Mouse (Mus musculus): ENCODE measurements around the gene Tbc1d14.

The Tbc1d14 gene

GRCm38 (mm10) chr5:36553886-36554285 is 39.2 kb downstream of the Tbc1d14 start:
- peak; percentile 90 for DNase-seq (ENCODE audit: low read depth)

- DNase-seq (ENCODE audit: low read depth) = no peak
Observed at GRCm38 (mm10) chr5:36553056-36553606, 39.9 kb downstream of the Tbc1d14 start.

- DNase-seq (ENCODE audit: low read depth) = no peak
Observed at GRCm38 (mm10) chr5:36552391-36552790, 40.7 kb downstream of the Tbc1d14 start.

- peak; percentile 49 for DNase-seq (ENCODE audit: low read depth)
Observed at GRCm38 (mm10) chr5:36549243-36549642, 43.8 kb downstream of the Tbc1d14 start.

GRCm38 (mm10) chr5:36544765-36545164 is 48.3 kb downstream of the Tbc1d14 start:
- DNase-seq (ENCODE audit: low read depth) = no peak

GRCm38 (mm10) chr5:36540928-36541327 is 52.1 kb downstream of the Tbc1d14 start:
- DNase-seq (ENCODE audit: low read depth) = no peak

GRCm38 (mm10) chr5:36538576-36539187 is 54.4 kb downstream of the Tbc1d14 start:
- DNase-seq (ENCODE audit: low read depth) = peak; percentile 97

- DNase-seq (ENCODE audit: low read depth) = no peak
Observed at GRCm38 (mm10) chr5:36536424-36536823, 56.7 kb downstream of the Tbc1d14 start.

GRCm38 (mm10) chr5:36535438-36536176 is 57.5 kb downstream of the Tbc1d14 start:
- DNase-seq (ENCODE audit: low read depth) = no peak

GRCm38 (mm10) chr5:36534455-36535030 is 58.5 kb downstream of the Tbc1d14 start:
- peak; percentile 52 for DNase-seq (ENCODE audit: low read depth)

GRCm38 (mm10) chr5:36530129-36530751 is 62.8 kb downstream of the Tbc1d14 start:
- DNase-seq (ENCODE audit: low read depth) = no peak

GRCm38 (mm10) chr5:36529698-36530097 is 63.4 kb downstream of the Tbc1d14 start:
- no peak for DNase-seq (ENCODE audit: low read depth)

- DNase-seq (ENCODE audit: low read depth) = no peak
Observed at GRCm38 (mm10) chr5:36526921-36527320, 66.2 kb downstream of the Tbc1d14 start.

GRCm38 (mm10) chr5:36526274-36526673 is 66.8 kb downstream of the Tbc1d14 start:
- peak; percentile 52 for DNase-seq (ENCODE audit: low read depth)

- DNase-seq (ENCODE audit: low read depth) = no peak
Observed at GRCm38 (mm10) chr5:36525216-36525615, 67.9 kb downstream of the Tbc1d14 start.

GRCm38 (mm10) chr5:36523219-36523703 is 69.8 kb downstream of the Tbc1d14 start:
- DNase-seq (ENCODE audit: low read depth) = no peak

GRCm38 (mm10) chr5:36522782-36523181 is 70.3 kb downstream of the Tbc1d14 start:
- DNase-seq (ENCODE audit: low read depth) = no peak

- DNase-seq (ENCODE audit: low read depth) = no peak
Observed at GRCm38 (mm10) chr5:36519751-36520150, 73.3 kb downstream of the Tbc1d14 start.

GRCm38 (mm10) chr5:36517596-36517995 is 75.5 kb downstream of the Tbc1d14 start:
- DNase-seq (ENCODE audit: low read depth) = no peak

- no peak for DNase-seq (ENCODE audit: low read depth)
Observed at GRCm38 (mm10) chr5:36515558-36515957, 77.5 kb downstream of the Tbc1d14 start.

- no peak for DNase-seq (ENCODE audit: low read depth)
Observed at GRCm38 (mm10) chr5:36515126-36515525, 78.0 kb downstream of the Tbc1d14 start.

GRCm38 (mm10) chr5:36510956-36511355 is 82.1 kb downstream of the Tbc1d14 start:
- DNase-seq (ENCODE audit: low read depth) = no peak

All from 416B (cell line).